Mouse (Mus musculus) left cerebral cortex, adult 18-20 months (tissue): ENCODE data around the gene Nkiras2. TPM values are rescaled to one million over a fixed set of nuclear protein-coding genes. Genes with fewer than 3 reads are reported as not detected.
A peak's percentile ranks its signal among the peaks of the same experiment; 100 is the strongest.
"Not testable (repeated sequence)": the region's sequence is repeated elsewhere in the genome, so short reads cannot be mapped to it uniquely, and the experiment has no call there.

Experiments used
- DNase-seq, 2 experiments: peaks; one replicate each; pipeline ENCODE4 v3.0.0; 2021 to 2022; ENCODE audit warnings: low spot score in 2 of 2, mixed read lengths in 1 of 2
- long read RNA-seq, 2 experiments: library from polyadenylated mRNA; stranded (forward); transcript quantifications; one replicate each; pipeline ENCODE4 v2.0.0; 2021
- total RNA-seq, 2 experiments: library from RNA; stranded (reverse); gene quantifications; 2 replicates each; pipeline ENCODE4 v1.2.3; 2021

Nkiras2 gene
- 10 to 100 TPM; 11.7 to 13.0 TPM for total RNA-seq
- long read RNA-seq, experiment 1, transcript Nkiras2-201 (4 exons, 2,097 nt) = major isoform, 19 of 20 reads
- long read RNA-seq, experiment 1, partial matches to known transcripts = 0 of 20 reads
- long read RNA-seq, experiment 1, other reads (novel, unspliced or antisense) = 1 of 20 reads
- long read RNA-seq, experiment 2, transcript Nkiras2-201 (4 exons, 2,097 nt) = major isoform, 15 of 19 reads
- long read RNA-seq, experiment 2, partial matches to known transcripts = 0 of 19 reads
- long read RNA-seq, experiment 2, other reads (novel, unspliced or antisense) = 4 of 19 reads

DNA sequence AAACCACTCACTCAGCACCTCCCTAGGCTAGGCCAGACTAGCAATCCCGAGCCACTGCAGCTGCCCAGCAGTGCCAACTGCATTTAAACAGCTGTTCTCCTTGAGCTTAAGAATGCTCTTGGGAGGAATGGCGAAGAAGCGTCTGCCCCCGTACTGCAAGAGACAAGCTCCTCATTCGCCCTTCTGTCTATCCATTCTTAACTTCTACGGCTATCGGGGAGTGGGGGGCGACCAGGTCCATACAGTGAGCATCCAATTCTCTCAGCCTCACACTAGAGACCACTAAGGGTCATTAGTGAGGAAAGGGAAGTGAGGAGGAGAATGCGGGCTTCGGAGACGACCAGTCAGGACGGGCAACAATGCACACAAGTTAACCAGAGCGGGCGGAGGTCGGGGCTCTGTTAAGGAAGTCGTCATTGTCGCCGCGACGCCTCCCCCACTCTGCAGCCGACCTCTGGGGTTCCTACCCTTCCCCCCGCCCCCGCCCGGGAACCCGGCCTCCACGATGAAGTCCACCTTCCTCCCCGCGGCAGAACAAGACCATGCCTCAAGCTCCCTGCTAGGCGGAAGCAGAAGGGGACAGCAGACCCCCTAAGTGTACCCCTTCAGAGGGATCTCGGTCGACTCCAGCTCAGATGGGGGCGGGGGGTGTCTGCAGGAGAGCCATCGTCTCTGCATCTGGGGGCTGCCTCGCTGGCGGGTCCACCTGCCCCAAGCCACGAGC, at the start of gene Nkiras2:
Gene Nkiras2 (plus strand): TSS at position 484 of the 724 bp plus-strand sequence.
- DNase-seq = peak; percentile 27 to 42

DNA sequence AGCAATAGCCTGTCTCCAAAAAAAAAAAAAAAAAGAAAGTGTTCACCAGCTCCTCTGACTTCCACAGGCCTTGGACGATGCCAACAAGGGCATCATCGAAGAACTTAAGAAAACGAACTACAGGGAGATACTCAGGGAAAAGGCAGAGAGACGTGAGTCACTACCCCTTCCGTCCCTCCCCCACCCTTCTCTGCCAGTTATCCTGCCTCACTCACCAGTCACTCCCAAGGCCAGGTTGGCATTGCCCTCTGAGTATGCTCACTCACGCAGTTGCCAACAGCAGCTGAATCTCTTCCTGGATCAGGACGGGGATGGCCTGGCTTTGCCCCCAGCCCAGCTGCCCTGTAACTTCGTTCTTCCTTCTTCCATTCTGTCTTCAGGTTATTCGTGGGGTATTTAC, 49.3 kb upstream of the Nkiras2 start:
- DNase-seq = no peak

DNA sequence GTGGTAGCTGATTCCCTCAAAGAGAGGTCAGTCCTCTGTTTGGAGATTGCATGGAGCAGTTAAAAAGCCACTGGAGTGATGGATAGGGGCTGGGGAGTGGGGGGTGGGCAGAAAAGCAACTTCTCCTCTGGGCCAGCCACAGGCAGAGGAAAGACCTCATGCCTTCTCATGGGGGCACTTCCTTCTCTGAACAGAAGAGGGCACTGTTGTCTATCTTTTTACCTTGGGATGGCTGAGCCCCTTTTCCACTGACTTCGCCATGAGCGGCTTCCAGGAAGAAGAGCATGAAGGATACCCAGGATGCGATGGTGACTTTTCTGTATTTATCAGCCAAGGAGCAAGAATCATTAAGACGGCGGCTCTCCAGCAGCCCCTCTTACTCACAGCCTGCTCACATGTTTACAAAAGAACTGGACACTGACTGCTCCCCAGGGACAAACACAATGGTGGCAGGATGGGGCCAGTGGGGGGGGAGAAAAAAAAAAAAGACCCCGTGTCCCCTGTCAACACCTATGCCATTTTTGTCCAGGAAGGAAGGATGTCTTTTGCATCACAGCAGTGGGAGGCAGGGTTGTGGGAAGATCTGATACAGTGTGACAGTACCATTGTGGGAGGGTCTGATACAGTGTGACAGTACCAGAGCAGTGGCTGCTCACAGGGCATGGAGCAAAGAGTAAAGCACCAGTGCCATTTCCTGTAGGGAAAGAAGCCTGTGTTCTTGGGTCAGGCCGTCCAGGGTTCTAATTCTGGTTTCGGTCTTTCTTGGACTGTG, 48.4 kb upstream of the Nkiras2 start:
- peak; percentile 81 to 88 for DNase-seq

DNA sequence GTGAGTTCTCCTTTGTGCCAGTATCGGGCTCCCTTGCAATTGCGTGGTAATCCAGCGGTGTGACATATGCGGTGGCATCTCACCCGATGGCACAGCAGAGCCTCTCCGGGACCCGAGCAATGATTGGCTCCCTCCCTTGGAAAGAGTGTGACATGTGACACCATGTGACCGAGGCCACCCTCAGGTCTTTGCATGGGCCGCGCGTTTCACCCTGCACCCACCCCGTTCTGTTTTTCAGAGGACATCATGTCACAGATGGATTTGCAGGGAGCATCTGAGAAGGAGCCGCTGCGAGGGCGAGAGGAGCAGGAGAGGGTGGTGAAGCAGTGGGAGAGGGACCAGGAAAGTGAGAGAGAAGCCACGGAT, 47.9 kb upstream of the Nkiras2 start:
- DNase-seq = peak; percentile 48 to 68

DNA sequence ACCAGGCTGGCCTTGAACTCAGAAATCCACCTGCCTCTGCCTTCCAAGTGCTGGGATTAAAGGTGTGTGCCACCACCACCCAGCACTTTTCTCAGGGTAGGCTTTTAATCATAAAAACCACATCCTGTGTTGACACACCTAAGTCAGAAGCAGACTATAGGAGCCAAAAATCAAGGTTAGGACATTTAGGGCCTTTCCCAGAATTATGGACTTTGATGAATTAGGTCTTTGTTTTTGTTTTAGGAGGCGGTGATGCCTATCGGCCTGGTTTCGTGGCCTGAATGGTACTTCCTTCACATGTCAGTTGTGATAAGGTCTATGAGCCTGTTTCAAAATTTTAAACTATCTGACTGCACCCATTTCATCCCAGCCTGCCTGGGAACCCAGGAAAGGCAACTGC, 44.9 kb upstream of the Nkiras2 start:
- DNase-seq = no peak

DNA sequence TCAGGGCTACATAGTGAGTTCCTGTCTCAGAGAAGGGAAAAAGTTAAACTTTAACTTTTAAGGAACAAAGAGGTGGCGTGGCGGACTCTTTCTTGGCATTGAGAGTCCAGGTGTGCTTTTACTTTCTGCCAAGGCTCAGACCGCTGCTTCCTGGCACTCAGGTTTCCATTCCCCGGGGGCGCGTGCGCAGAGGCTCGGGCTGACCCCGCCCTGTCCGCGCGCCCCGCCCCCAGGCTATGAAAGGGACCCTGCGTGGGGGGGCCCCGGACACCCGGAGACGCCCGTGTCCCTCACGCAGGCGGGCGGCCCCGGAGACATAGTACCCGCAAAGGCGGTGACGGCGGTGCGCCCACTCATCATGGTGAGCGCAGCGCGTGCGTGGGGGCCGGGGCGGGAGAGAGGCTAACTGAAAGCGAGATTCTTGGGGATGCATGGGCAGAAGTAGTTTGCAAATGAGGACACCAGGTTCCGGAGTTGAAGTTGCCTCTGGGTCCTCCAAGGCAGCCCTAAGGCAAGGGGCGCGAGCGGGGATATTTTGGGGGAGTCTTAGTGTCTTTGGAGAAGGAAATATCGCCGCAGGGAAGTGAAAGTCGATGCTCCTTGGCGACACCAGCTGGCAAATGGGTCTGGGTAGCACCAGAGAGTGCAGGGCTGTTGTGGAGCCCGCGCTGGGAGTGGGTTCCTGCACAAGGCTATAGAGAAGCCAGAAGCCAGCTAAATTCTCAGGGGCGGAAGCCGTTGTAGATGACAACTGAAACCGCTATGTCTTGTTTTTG, 44.1 kb upstream of the Nkiras2 start, which contains the start of gene Cnp:
Gene Cnp (plus strand): TSS at position 197 of the 776 bp plus-strand sequence.
- DNase-seq = peak; percentile 55 to 75

DNA sequence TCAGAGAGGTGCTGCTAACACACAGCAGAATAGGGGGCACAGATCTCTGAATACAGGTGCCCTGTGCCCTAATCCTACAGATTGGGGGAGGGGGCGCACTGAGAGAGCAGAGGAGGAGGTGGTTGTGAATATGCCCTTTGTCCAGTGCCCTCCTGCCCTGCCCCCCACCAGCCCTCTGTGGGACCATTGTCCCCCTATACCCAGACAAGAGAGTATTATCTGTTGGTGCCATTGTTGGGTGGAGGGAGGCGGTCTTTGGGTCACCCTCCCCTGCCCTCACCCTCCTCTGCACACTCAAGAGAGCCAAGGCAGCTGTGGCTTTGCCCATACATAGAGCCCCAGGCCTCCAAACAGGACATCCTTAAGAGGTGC, 43.6 kb upstream of the Nkiras2 start:
- DNase-seq = peak in 1 of 2 experiments; percentile 57

DNA sequence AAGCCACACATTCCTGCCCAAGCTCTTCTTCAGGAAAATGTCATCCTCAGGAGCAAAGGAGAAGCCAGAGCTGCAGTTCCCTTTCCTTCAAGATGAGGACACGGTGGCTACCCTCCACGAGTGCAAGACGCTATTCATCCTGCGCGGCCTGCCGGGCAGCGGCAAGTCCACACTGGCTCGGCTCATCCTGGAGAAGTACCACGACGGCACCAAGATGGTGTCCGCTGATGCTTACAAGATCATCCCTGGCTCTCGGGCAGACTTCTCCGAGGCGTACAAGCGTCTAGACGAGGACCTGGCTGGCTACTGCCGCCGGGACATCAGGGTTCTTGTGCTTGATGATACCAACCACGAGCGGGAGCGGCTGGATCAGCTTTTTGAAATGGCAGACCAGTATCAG, 42.8 kb upstream of the Nkiras2 start:
- no peak for DNase-seq

DNA sequence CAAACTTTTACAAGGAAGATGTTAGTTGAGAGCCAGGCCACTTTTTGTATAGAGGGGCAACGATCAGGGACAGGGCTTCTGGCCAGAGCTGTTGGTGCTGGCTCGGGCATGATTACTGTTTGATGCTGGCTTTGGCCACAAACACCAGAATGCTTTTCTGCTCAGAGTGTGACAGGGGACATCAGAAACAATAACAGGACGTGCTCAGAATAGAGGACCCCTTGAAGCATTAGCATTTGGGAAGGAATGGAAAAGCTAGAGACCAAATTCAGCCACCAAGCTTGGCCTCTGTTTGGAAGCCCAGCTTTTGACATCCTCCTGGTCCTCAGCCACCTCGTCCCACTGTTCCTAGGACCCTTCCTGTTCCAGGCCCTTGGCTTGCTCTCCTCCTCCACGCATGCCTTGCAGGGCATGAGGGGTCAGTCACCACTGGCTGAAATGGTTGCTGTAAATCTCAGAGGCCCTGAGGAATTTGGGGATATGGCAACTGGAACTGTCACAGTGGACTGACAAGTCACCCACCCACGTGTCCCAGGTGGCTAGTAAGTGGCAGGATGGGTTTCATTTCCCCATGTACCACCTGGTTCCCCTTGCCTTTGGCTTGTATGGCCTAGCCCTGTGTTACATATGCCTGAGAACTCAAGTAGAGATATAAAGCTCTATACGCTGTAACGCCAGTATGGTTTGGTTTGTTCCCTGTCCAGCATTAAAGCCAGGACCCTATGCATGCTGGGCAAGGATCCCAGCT, 41.0 kb upstream of the Nkiras2 start:
- DNase-seq = no peak

DNA sequence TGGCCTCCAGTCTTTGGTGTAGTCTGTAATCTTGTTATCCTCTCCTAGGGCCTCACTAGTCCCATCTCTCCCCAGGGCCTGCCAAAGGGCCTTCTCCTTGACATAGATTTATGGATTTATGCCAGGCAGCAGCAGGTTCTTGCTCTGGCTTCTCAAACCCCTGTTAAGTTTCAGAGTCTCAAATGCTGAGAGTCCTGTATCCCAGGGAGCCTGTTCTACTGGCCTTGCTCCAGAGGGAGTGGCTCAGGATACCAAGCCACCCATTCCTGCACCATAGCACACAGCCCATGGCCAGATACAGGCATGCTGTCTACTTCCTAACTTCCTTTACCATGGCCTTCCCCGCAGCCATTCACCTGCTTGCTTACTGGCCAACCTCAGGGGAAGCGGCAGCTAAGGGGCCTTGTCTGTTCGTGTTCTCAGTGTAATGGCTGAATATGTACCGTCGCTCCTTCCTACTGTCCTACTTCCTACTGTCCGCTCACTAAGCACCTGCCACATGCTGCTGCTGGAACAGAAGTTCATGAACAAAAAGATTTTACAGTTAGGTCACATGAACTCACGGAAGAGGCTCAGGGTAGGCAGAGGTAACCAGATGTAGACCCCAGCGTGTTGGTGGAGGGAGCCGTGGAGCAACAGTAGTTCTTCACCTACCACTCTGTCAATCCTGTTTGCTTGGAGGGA, 39.8 kb upstream of the Nkiras2 start:
- DNase-seq = no peak

DNA sequence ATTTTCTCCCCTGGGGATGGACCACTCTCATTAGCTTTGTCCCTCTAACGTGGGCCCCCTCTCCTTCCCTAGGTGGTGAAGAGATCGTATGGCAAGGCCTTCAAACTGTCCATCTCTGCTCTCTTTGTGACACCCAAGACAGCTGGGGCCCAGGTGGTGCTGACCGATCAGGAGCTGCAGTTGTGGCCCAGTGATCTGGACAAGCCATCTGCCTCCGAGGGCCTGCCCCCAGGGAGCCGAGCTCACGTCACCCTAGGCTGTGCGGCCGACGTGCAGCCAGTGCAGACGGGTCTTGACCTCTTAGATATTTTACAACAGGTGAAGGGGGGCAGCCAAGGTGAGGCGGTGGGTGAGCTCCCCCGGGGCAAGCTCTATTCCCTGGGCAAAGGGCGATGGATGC, 38.8 kb upstream of the Nkiras2 start:
- no peak for DNase-seq

DNA sequence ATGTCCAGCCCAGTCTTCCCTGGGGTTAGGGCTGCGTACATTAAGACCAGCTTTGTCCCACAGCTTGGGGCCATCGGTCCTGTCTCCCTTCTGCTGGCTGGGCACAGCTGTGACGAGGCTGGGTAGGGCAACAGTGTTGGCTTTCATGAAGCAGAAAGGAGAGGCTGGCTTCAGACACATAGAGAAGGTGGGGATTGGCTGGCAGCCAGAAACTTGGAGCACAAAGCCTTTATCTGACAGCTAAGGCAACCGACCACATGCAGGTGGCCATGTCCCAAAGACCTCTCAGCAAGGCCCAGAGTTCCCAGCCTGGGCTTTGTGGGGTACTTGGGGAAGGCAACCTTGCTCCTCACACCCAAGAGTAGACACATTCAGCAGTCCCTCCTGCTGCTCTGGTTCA, 37.3 kb upstream of the Nkiras2 start:
- DNase-seq = peak in 1 of 2 experiments; percentile 55

DNA sequence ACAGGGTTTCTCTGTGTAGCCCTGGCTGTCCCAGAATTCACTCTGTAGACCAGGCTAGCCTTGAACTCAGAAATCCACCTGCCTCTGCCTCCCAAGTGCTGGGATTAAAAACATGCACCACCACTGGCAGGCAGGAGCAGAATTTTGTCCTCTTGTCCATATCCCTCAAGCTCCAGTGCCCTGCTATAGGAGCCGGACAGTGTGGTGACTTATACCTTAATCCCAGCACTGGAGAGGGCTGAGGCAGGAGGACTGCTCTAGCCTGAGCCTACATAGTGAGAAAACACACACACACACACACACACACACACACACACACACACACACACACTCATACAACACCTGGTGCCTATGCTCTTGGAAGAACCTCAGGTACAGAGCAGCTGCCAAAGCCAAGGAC, 36.6 kb upstream of the Nkiras2 start:
- not testable (repeated sequence) for DNase-seq

DNA sequence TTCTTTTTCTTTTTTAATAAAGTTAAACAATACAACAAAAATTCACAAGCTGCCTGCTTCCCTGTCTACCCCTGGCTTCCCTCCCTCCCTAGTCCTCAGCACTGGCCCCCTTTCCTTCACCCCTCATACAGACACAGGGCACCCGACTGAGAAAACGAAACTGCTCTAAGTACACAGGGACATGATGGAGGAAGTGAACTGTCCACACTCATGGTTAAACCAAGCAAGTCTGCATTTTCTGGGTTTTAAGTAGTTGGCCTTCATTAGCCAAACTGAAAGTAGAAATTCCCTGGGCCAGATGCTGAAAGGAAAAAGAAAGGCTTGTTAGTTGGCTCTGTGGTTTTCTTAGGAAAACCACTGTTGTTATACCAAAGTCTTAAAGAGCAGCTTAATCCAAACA, 36.2 kb upstream of the Nkiras2 start:
- DNase-seq = no peak

DNA sequence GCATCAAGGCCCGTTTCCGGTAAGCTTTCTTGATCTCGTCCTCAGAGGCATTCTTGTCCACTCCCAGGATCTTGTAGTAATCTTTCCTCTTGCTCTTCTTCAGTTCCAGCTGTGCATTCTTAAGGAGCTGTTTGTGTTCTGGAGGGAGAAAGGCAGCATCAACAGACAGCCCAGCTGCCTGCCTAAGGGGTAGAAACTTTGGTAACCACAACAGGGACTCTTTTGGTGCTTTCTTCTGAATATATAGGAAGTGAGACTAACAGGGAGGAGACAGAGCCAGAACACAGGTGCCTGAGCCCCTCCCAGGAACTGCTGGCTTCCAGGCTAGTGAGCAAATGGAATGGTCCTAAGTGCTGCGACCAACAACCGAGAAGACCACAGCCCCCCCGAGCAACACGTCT, 34.5 kb upstream of the Nkiras2 start:
- no peak for DNase-seq

DNA sequence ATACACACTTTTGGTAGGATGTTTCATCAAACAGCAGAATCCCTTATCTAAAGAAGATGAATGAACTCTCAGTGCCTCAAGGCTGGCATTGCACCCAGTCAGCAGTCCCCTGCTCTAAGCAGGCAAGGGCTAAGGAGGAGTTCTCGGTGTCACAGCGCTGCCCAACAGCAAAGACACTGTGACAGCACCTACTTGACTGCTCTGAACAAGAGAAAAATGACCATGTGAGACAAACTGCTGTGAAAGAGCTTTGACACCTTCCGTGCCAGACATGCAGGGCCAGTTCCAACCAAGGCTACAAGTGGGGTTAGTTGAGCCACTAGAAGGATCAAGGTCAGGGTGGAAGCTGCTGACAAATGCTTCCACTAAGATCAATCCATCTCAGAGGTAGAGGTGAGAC, 33.9 kb upstream of the Nkiras2 start:
- DNase-seq = no peak

DNA sequence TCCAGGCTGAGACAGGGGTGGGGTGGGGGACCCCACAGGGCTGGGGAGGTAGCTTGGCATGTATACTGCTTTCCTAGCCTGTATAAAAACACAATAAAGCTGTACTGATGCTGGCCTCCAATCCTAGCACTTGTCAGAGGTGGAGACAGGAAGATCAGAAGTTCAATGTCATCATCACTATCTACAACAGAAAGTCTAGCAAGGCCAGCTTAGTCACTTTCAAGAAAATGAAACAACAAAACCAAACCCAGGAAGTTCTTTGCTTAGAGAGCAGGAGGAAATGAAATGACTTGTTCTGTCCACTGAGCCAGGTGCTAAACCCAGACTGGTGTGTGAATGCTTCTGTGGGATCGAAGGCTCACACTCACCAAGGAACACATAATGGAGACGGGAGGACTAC, 30.6 kb upstream of the Nkiras2 start:
- DNase-seq = no peak

DNA sequence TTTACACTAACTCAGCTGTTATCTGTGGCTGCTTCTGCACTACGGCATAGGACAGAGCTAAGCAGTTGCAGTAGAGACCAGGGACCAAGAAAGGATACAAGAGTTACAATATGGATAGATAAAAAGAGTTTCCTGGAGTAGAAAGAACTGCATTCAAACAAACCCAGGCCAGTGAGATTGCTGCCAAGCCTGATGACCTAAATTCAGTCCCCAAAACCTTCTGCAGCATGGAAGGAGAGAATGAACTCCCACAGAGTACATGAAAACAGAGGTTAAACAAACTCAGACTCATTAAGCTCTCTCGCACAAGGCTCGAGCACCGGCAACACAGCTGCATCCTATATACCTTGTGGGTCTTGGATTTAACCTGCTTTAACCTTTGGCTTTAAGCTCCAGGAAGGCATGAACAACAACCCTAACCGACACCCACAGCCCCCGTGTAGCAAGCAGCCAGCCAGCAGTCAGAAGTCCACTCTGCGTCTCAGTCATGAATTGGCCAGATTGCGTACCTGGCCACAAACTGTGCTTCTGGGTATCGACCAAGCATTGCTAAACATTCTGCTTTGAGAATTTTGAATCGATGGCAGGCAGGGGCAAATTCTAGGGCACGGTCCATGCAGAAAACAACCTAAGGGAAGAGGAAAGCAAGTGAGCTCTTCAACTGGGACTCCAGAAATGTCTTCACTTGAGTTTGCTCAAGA, 26.5 kb upstream of the Nkiras2 start:
- DNase-seq = no peak

DNA sequence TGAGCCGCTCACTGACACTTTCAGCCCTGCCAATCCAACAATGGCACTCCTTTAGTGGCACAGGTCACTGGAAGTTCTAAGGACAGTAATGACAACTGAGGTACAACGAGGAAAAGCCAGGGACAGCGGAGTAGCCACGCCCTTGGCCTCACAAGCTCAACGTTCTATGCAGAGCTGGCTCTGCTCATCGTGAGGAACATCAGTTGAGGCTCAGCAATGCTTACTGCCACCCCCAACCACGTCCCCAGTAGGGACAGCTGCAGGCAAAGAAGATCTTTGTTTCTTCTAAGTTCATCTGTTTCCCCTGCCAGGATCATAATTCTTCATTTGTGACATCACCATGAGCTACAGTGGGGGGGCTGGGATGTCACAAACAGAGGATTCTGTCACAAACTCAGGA, 24.4 kb upstream of the Nkiras2 start:
- DNase-seq = no peak
